Mouse (Mus musculus) liver, embryonic 14.5 days (tissue): ENCODE measurements at regions not wholly inside any gene's neighbourhood (a gene's known extent, or its start where the extent isn't known, plus 50 kb on each side); places are given as distances from the start of the nearest gene placed in this dataset.

Experiments
- CTCF ChIP-seq: IDR thresholded peaks from 2 replicates; pipeline ENCODE4 v1.5.1; 2016; ENCODE audit warnings: antibody characterized with exemption, low read depth, control low read depth
- EP300 ChIP-seq: IDR thresholded peaks from 2 replicates; pipeline ENCODE4 v1.6.1; 2016; ENCODE audit warnings: antibody characterized with exemption, low read depth

DNA sequence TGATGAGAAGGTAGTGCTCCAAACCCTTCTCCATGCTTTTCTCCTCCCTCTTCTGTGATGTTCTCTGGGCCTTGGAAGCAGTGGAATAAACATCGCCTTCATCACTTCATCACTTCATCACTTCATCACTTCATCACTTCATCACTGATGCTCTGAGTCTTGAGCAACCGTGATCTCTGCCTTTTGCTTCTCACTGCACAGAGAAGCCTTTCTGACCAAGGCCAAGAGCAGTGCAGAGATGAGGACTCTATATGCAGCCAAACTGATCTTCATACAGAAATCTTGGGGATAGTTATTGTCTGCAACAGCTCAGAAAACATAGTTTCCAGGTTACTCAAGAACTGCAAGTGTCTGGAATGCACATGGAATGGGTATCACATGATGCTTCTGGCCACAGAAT is 303.0 kb downstream of the Insig2 start:
- no peak for TF ChIP-seq CTCF
- no peak for TF ChIP-seq EP300
